ENCODE assay signal across 23 mouse cellular contexts in the genomic region with DNA sequence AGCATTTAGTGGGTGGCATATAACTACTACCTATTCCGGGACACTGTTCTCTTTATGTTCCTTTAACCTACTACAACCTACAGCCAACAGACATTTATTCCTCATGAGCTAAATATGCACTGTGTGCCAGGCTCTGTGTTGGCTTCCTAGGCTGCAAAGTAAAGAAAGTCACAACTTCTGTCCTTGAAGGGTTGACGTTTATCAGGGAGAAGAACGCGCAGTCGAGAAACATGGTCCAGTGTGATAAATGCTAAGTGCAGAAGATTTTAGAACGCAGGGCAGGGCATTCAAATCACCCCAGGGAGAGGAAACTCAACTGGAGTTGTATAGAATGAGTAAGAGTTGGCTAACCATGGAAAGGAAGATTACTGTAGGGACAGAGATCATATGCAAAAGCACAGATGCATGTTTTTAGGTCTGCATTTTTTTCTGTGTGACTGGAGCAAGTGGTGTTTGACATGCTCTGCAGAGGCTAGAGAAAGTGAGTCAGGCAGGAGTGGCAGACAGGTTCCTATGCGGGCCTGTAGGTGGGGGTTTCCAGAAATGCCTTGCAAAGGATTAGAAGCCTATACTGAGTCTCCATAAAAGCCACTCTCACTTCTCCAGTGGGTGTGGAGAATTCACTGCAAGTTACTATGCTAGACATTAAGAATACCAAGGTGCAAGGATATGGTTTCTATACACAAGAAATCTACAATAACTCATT. TPM values are rescaled to one million over a fixed set of nuclear protein-coding genes. Genes with fewer than 3 reads are reported as not detected.
DNase-seq lines count a peak whose midpoint lies in the region; ATAC-seq lines count a peak whose summit lies in the region.
"Had no signal": no experiment of that assay in that cellular context is flagged by ENCODE, and none has a peak within 500 bp of the region (broad histone marks: within the 10 kb centered on the region; RNA-seq: fewer than 3 reads in every experiment).

No protein-coding gene starts in this region.

- 64% methylated on average over 7 of the region's 7 CpGs for WGBS in liver, embryonic 11.5 days

- peak; percentile 59 for DNase-seq in spleen, adult 12 weeks (ENCODE audit: low spot score)
- no peak for DNase-seq in spleen, postnatal 14 days (ENCODE audit: low spot score in 2 of 2)
- DNase-seq in c-Kit-positive CD71-positive TER-119-negative erythroid progenitor cells, embryonic 14.5 days (ENCODE audit: low read depth): peak; percentile 84
- DNase-seq in liver, embryonic 11.5 days (ENCODE audit: low spot score): no peak
- no peak for DNase-seq in layer of hippocampus, adult 11-12 months (ENCODE audit: low spot score)
- no peak for DNase-seq in right cerebral cortex, postnatal 25 days
- no peak for DNase-seq in adrenal gland, adult 2 months
- DNase-seq: cerebellum, adult 11-12 months; cerebellum, postnatal 25 days; gastrocnemius, postnatal 10 days; heart, postnatal 14 days; kidney, adult 8-10 months; kidney, postnatal 36 days; lung, postnatal 14 days; retina, postnatal 1 day; thymus, postnatal 36 days had no signal

- peak overlapping the region; percentile 18 for H3K4me2 ChIP-seq in liver, embryonic 11.5 days
- H3K4me2 ChIP-seq: limb, embryonic 15.5 days; neural tube, embryonic 15.5 days had no signal

- H3K36me3 ChIP-seq in liver, embryonic 11.5 days (ENCODE audit: control insufficient read depth, insufficient read depth, low read length): no peaks in the 10 kb centered on the region
- H3K36me3 ChIP-seq: embryonic facial prominence, embryonic 10.5 days; limb, embryonic 15.5 days; midbrain, embryonic 10.5 days; neural tube, embryonic 15.5 days had no signal

- no peak overlapping the region for H3K4me3 ChIP-seq in liver, embryonic 11.5 days (ENCODE audit: low read depth, low read length)
- H3K4me3 ChIP-seq: embryonic facial prominence, embryonic 10.5 days; limb, embryonic 15.5 days; midbrain, embryonic 10.5 days; myocyte; neural tube, embryonic 15.5 days had no signal

- H3K4me1 ChIP-seq in liver, embryonic 11.5 days (replicated peaks; ENCODE audit: control insufficient read depth, insufficient read depth, low read length): peaks cover 21% of the 10 kb centered on the region
- H3K4me1 ChIP-seq: embryonic facial prominence, embryonic 10.5 days; limb, embryonic 15.5 days; midbrain, embryonic 10.5 days; neural tube, embryonic 15.5 days had no signal

- no peaks in the 10 kb centered on the region for H3K9me3 ChIP-seq in liver, embryonic 11.5 days (ENCODE audit: control insufficient read depth, low read length)
- H3K9me3 ChIP-seq: embryonic facial prominence, embryonic 10.5 days; limb, embryonic 15.5 days; midbrain, embryonic 10.5 days; neural tube, embryonic 15.5 days had no signal

- ATAC-seq in liver, embryonic 11.5 days (replicated peaks; ENCODE audit: low FRiP score): peak; percentile 94
- peak; percentile 88 for ATAC-seq in megakaryocyte-erythroid progenitor cell, adult 5-6 weeks (replicated peaks; ENCODE audit: low FRiP score, low TSS enrichment, poor library complexity, severe bottlenecking)
- ATAC-seq: hindbrain, embryonic 16.5 days had no signal

- H3K27me3 ChIP-seq in liver, embryonic 11.5 days (replicated peaks; ENCODE audit: control insufficient read depth, insufficient read depth, low read length): no peaks in the 10 kb centered on the region
- H3K27me3 ChIP-seq: limb, embryonic 15.5 days; neural tube, embryonic 15.5 days had no signal

- no peak overlapping the region for H3K9ac ChIP-seq in liver, embryonic 11.5 days (ENCODE audit: low read depth, low read length)
- H3K9ac ChIP-seq: limb, embryonic 15.5 days; neural tube, embryonic 15.5 days had no signal

- H3K27ac ChIP-seq in liver, embryonic 11.5 days (ENCODE audit: low read depth, low read length): peak overlapping the region; percentile 11; the same call in 1 of the 2 replicates
- H3K27ac ChIP-seq: embryonic facial prominence, embryonic 10.5 days; limb, embryonic 15.5 days; midbrain, embryonic 10.5 days; neural tube, embryonic 15.5 days had no signal

RNA-seq across cellular contexts. Expression of a gene that starts 20.9 kb away (rescaled TPM):
- 27.9 and 31.1 TPM in 2 replicates for polyA plus RNA-seq in liver, embryonic 11.5 days (2014; fragmentation: Nextera tagmentation; extraction: Ambion mirVana)
- total RNA-seq in megakaryocyte-erythroid progenitor cell, adult 5-6 weeks (2014; fragmentation: Nextera tagmentation): 40.4 and 43.7 TPM in 2 replicates
- 94.9 and 97.9 TPM in 2 replicates for total RNA-seq in megakaryocyte-erythroid progenitor cell, adult 5-6 weeks (2017)
- 10 to 100 TPM; 15.3 to 51.4 TPM for total RNA-seq in adrenal gland, adult 2 months (2021)
- polyA plus RNA-seq in adrenal gland, adult 2 months (2012; rRNA removed): 77.3 and 93.9 TPM in 2 replicates

Comparison
In these comparisons a context has a peak if more than half of its experiments do, and no peak if none do; other contexts are left out.
1. DNase-seq: peak in spleen, adult 12 weeks (single experiment) and c-Kit-positive CD71-positive TER-119-negative erythroid progenitor cells, embryonic 14.5 days (single experiment); none in spleen, postnatal 14 days (0 of 2), liver, embryonic 11.5 days (single experiment), layer of hippocampus, adult 11-12 months (single experiment), right cerebral cortex, postnatal 25 days (single experiment) and adrenal gland, adult 2 months (single experiment).